11 mouse cellular contexts compared by ENCODE assay signal in genomic region chr11:9533189-9533588, GRCm38 (mm10).
"Had no signal": no experiment of that assay in that cellular context is flagged by ENCODE, and none has a peak within 500 bp of the region (broad histone marks: within the 10 kb centered on the region; RNA-seq: fewer than 3 reads in every experiment).

No protein-coding gene starts in this region.

- DNase-seq: liver, postnatal 0 days; lung, adult 2 months; lung, postnatal 14 days; lung, postnatal 36 days; right cerebral cortex, postnatal 14 days; thymus, adult 2 months; thymus, postnatal 25 days; thymus, postnatal 4 days had no signal

- ATAC-seq: liver, postnatal 0 days; lung, postnatal 0 days; midbrain, embryonic 13.5 days; midbrain, embryonic 15.5 days had no signal
